Mouse (Mus musculus) CH12.LX (cell line): ENCODE data around the gene Olfr231.

Source experiments
- CTCF ChIP-seq, 2 experiments: IDR thresholded peaks in 1 of 2; conservative IDR thresholded peaks in 1 of 2; 2 replicates each; pipeline ENCODE4 v1.5.1; 2011 to 2012; ENCODE audit warnings: low read depth in 2 of 2, low read length in 2 of 2, improper control_type of control experiment in 1 of 2, inconsistent platforms in 1 of 2, mild to moderate bottlenecking in 1 of 2, moderate library complexity in 1 of 2
- EP300 ChIP-seq: IDR thresholded peaks from 2 replicates; pipeline ENCODE4 v1.6.1; 2011; ENCODE audit warnings: low read length, improper control_type of control experiment
- GABPA ChIP-seq: IDR thresholded peaks from 2 replicates; pipeline ENCODE4 v1.6.1; 2012; ENCODE audit warnings: low read depth, low read length, improper control_type of control experiment, inconsistent platforms; ENCODE audit not compliant: insufficient replicate concordance
- HCFC1 ChIP-seq: IDR thresholded peaks from 2 replicates; pipeline ENCODE4 v1.6.1; 2012; ENCODE audit warnings: low read depth, mild to moderate bottlenecking, inconsistent platforms, low read length, improper control_type of control experiment
- IRF4 ChIP-seq: IDR thresholded peaks from 2 replicates; pipeline ENCODE4 v1.6.1; 2014; ENCODE audit warnings: low read depth, mild to moderate bottlenecking, inconsistent platforms, low read length, improper control_type of control experiment
- JUND ChIP-seq: conservative IDR thresholded peaks from 2 replicates; pipeline ENCODE4 v1.6.1; 2011; ENCODE audit warnings: low read depth, low read length, improper control_type of control experiment
- KAT2A ChIP-seq: IDR thresholded peaks from 2 replicates; pipeline ENCODE4 v1.6.1; 2012; ENCODE audit warnings: low read length, improper control_type of control experiment, inconsistent platforms; ENCODE audit not compliant: insufficient replicate concordance
- MAX ChIP-seq: IDR thresholded peaks from 2 replicates; pipeline ENCODE4 v1.6.1; 2011; ENCODE audit warnings: low read length, improper control_type of control experiment
- MEF2A ChIP-seq: IDR thresholded peaks from 2 replicates; pipeline ENCODE4 v1.6.1; 2014; ENCODE audit warnings: low read depth, mild to moderate bottlenecking, inconsistent platforms, low read length, improper control_type of control experiment, borderline replicate concordance
- POLR2A ChIP-seq: IDR thresholded peaks from 2 replicates; pipeline ENCODE4 v1.6.1; 2011; ENCODE audit warnings: low read depth, mild to moderate bottlenecking, improper control_type of control experiment, low read length
- RCOR1 ChIP-seq: conservative IDR thresholded peaks from 2 replicates; pipeline ENCODE4 v1.6.1; 2012; ENCODE audit warnings: low read depth, mild to moderate bottlenecking, inconsistent platforms, low read length, improper control_type of control experiment

GRCm38 (mm10) chr1:174155333-174155732 lies 34.4 kb upstream of the Olfr231 start, which contains the start of gene Olfr420:
- TF ChIP-seq CTCF (conservative IDR thresholded peaks at IDR 0.05 in 1 of 2, IDR thresholded peaks at IDR 0.05 in 1 of 2; ENCODE audit: low read depth in 2 of 2, low read length in 2 of 2) = no peak
- no peak for TF ChIP-seq EP300
- no peak for TF ChIP-seq GABPA
- no peak for TF ChIP-seq KAT2A
- TF ChIP-seq MEF2A = no peak
- no peak for TF ChIP-seq MAX
- no peak for TF ChIP-seq HCFC1
- no peak for TF ChIP-seq JUND
- no peak for TF ChIP-seq IRF4
- TF ChIP-seq RCOR1 = no peak
- no peak for TF ChIP-seq POLR2A
